ENCODE assay signal across 9 mouse cellular contexts in the genomic region with DNA sequence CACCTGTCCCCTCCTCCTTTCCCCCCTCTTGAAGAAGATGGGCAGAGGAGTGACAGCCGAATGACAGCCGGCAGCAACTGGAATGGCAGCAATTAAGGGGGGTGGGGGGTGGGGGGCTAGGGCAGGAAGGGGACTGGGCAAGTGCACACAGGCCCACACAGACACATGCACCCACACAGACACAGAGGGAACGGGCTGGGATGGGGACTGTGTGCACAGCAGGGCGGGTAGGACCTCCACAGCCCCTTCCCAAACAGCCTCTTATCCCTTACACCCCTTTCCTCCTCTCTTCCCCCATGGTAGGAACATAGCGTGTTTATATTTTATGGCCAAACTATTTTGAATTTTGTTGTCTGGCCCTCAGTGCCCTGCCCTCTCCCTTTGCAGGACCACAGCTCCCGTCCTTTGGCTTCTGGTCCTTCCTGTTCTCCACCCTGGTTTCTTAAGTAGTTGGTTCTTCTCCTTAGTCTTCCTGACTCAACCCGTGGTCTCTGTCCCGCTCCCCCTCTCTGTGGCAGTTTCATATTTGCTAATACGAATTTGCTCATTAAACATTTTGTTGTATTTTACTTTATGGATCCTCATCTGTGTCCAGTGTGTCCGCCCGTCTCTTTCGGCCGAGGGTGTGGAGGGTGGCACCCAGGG. TPM values are rescaled to one million over a fixed set of nuclear protein-coding genes. Genes with fewer than 3 reads are reported as not detected.
DNase-seq lines count a peak whose midpoint lies in the region; ATAC-seq and TF ChIP-seq lines count a peak whose summit lies in the region.
"Not testable (repeated sequence)": the region's sequence is repeated elsewhere in the genome, so short reads cannot be mapped to it uniquely, and the experiment has no call there.
"Had no signal": no experiment of that assay in that cellular context is flagged by ENCODE, and none has a peak within 500 bp of the region (broad histone marks: within the 10 kb centered on the region; RNA-seq: fewer than 3 reads in every experiment).

No protein-coding gene starts in this region.

- peak overlapping the region; percentile 82 for H3K4me2 ChIP-seq in embryonic facial prominence, embryonic 12.5 days (replicated peaks)
- H3K4me2 ChIP-seq in forebrain, postnatal 0 days (ENCODE audit: low read depth) = peak overlapping the region; percentile 80
- peak overlapping the region; percentile 92 for H3K4me2 ChIP-seq in hindbrain, embryonic 12.5 days (replicated peaks)
- peak overlapping the region; percentile 87 for H3K4me2 ChIP-seq in kidney, embryonic 16.5 days (replicated peaks; ENCODE audit: low read depth, low read length)
- H3K4me2 ChIP-seq in liver, embryonic 13.5 days = peak overlapping the region; percentile 84
- peak overlapping the region; percentile 60; the same call in 1 of the 2 replicates for H3K4me2 ChIP-seq in midbrain, embryonic 11.5 days

- peaks cover 71% of the 10 kb centered on the region for H3K36me3 ChIP-seq in E14TG2a.4 (ENCODE audit: insufficient read depth, low read length)
- H3K36me3 ChIP-seq in embryonic facial prominence, embryonic 12.5 days = peaks cover 50% of the 10 kb centered on the region
- H3K36me3 ChIP-seq in forebrain, postnatal 0 days (ENCODE audit: insufficient read depth) = peaks cover 36% of the 10 kb centered on the region
- H3K36me3 ChIP-seq in hindbrain, embryonic 12.5 days = peaks cover 53% of the 10 kb centered on the region
- H3K36me3 ChIP-seq in kidney, embryonic 16.5 days (ENCODE audit: insufficient read depth, low read length) = peaks cover 50% of the 10 kb centered on the region
- peaks cover 72% of the 10 kb centered on the region for H3K36me3 ChIP-seq in liver, embryonic 13.5 days
- H3K36me3 ChIP-seq in midbrain, embryonic 11.5 days (ENCODE audit: control insufficient read depth, insufficient read depth, low read length) = peaks cover 27% of the 10 kb centered on the region

- not testable (repeated sequence) for TF ChIP-seq POLR2A in olfactory bulb, adult 2 months (IDR thresholded peaks at IDR 0.05; ENCODE audit: insufficient read depth, low read depth, low read length)

- H3K9ac ChIP-seq in embryonic facial prominence, embryonic 12.5 days = peak overlapping the region; percentile 99
- peak overlapping the region; percentile 92; the same call in 1 of the 2 replicates for H3K9ac ChIP-seq in forebrain, postnatal 0 days
- H3K9ac ChIP-seq in hindbrain, embryonic 12.5 days = peak overlapping the region; percentile 97; the same call in 1 of the 2 replicates
- peak overlapping the region; percentile 58 for H3K9ac ChIP-seq in kidney, embryonic 16.5 days (replicated peaks; ENCODE audit: low read length)
- H3K9ac ChIP-seq in liver, embryonic 13.5 days = peak overlapping the region; percentile 98
- peak overlapping the region; percentile 96; the same call in 1 of the 2 replicates for H3K9ac ChIP-seq in midbrain, embryonic 11.5 days (ENCODE audit: low read length)

- WGBS in embryonic facial prominence, embryonic 12.5 days = 45% methylated on average over 11 of the region's 13 CpGs
- WGBS in forebrain, postnatal 0 days = 53% methylated on average over 9 of the region's 13 CpGs
- WGBS in hindbrain, embryonic 12.5 days = 51% methylated on average over 10 of the region's 13 CpGs
- 37% methylated on average over 9 of the region's 13 CpGs for WGBS in kidney, embryonic 16.5 days
- WGBS in liver, embryonic 13.5 days (ENCODE audit: insufficient replicate concordance) = 36% methylated on average over 9 of the region's 13 CpGs
- WGBS in midbrain, embryonic 11.5 days = 40% methylated on average over 8 of the region's 13 CpGs
- WGBS in olfactory bulb, adult 2 months = 49% methylated on average over 10 of the region's 13 CpGs

- DNase-seq in forebrain, postnatal 0 days; liver, embryonic 13.5 days; midbrain, embryonic 11.5 days (ENCODE audit: low spot score, missing footprints): not testable (repeated sequence)

- peak overlapping the region; percentile 98 for H3K4me3 ChIP-seq in E14TG2a.4 (replicated peaks; ENCODE audit: low read length)
- peak overlapping the region; percentile 98 for H3K4me3 ChIP-seq in embryonic facial prominence, embryonic 12.5 days
- peak overlapping the region; percentile 84 for H3K4me3 ChIP-seq in forebrain, postnatal 0 days (ENCODE audit: low read depth, low read length)
- H3K4me3 ChIP-seq in hindbrain, embryonic 12.5 days = peak overlapping the region; percentile 97
- H3K4me3 ChIP-seq in kidney, embryonic 16.5 days (ENCODE audit: low read length) = peak overlapping the region; percentile 84
- H3K4me3 ChIP-seq in liver, embryonic 13.5 days (replicated peaks) = peak overlapping the region; percentile 90
- H3K4me3 ChIP-seq in midbrain, embryonic 11.5 days (ENCODE audit: low read depth, low read length) = peak overlapping the region; percentile 98
- H3K4me3 ChIP-seq in olfactory bulb, adult 2 months (ENCODE audit: insufficient read depth, low read depth, low read length) = peak overlapping the region; percentile 94

- peak overlapping the region; percentile 94 for H3K27ac ChIP-seq in embryonic facial prominence, embryonic 12.5 days
- peak overlapping the region; percentile 76; the same call in 1 of the 2 replicates for H3K27ac ChIP-seq in forebrain, postnatal 0 days (ENCODE audit: low read depth, low read length)
- peak overlapping the region; percentile 90 for H3K27ac ChIP-seq in hindbrain, embryonic 12.5 days
- peak overlapping the region; percentile 95 for H3K27ac ChIP-seq in kidney, embryonic 16.5 days (ENCODE audit: low read length)
- peak overlapping the region; percentile 95 for H3K27ac ChIP-seq in liver, embryonic 13.5 days
- not testable (repeated sequence) for H3K27ac ChIP-seq in midbrain, embryonic 11.5 days (ENCODE audit: low read depth, low read length)
- H3K27ac ChIP-seq in olfactory bulb, adult 2 months (ENCODE audit: insufficient read depth, low read depth, low read length) = peak overlapping the region; percentile 47; the same call in 1 of the 2 replicates

- peak; percentile 37; the same call in 1 of the 2 replicates for ATAC-seq in embryonic facial prominence, embryonic 12.5 days (ENCODE audit: insufficient number of reproducible peaks, insufficient read depth, low FRiP score, low TSS enrichment)
- not testable (repeated sequence) for ATAC-seq in forebrain, postnatal 0 days; liver, embryonic 13.5 days (ENCODE audit: low read depth)
- ATAC-seq in hindbrain, embryonic 12.5 days (ENCODE audit: low FRiP score) = peak; percentile 51
- peak; percentile 43 for ATAC-seq in kidney, embryonic 16.5 days (ENCODE audit: low FRiP score, low TSS enrichment)
- ATAC-seq in midbrain, embryonic 11.5 days (ENCODE audit: low FRiP score) = peak; percentile 49

- peaks cover 68% of the 10 kb centered on the region for H3K4me1 ChIP-seq in E14TG2a.4 (replicated peaks; ENCODE audit: low read depth, low read length)
- H3K4me1 ChIP-seq in embryonic facial prominence, embryonic 12.5 days; forebrain, postnatal 0 days (ENCODE audit: insufficient read depth); kidney, embryonic 16.5 days (ENCODE audit: insufficient read depth, low read length): not testable (repeated sequence)
- peaks cover 19% of the 10 kb centered on the region for H3K4me1 ChIP-seq in hindbrain, embryonic 12.5 days
- H3K4me1 ChIP-seq in liver, embryonic 13.5 days (replicated peaks) = peaks cover 71% of the 10 kb centered on the region
- peaks cover 12% of the 10 kb centered on the region for H3K4me1 ChIP-seq in midbrain, embryonic 11.5 days (ENCODE audit: control insufficient read depth, insufficient read depth, low read length)
- peaks cover 15% of the 10 kb centered on the region; the same call in 1 of the 2 replicates for H3K4me1 ChIP-seq in olfactory bulb, adult 2 months (ENCODE audit: control insufficient read depth, insufficient read depth, low read length)

- TF ChIP-seq CTCF in E14TG2a.4 (conservative IDR thresholded peaks at IDR 0.05; ENCODE audit: low read length); forebrain, postnatal 0 days (IDR thresholded peaks at IDR 0.05; ENCODE audit: low read depth); olfactory bulb, adult 2 months (IDR thresholded peaks at IDR 0.05; ENCODE audit: insufficient read depth, low read depth, low read length): not testable (repeated sequence)

- H3K9me3 ChIP-seq in E14TG2a.4 (ENCODE audit: low read length); embryonic facial prominence, embryonic 12.5 days; forebrain, postnatal 0 days (ENCODE audit: low read length); hindbrain, embryonic 12.5 days (replicated peaks); kidney, embryonic 16.5 days (ENCODE audit: low read length); liver, embryonic 13.5 days (replicated peaks); midbrain, embryonic 11.5 days (ENCODE audit: control insufficient read depth, low read length): not testable (repeated sequence)

- not testable (repeated sequence) for H3K27me3 ChIP-seq in E14TG2a.4 (ENCODE audit: insufficient read depth, low read length); embryonic facial prominence, embryonic 12.5 days; forebrain, postnatal 0 days (ENCODE audit: insufficient read depth, low read length); hindbrain, embryonic 12.5 days; kidney, embryonic 16.5 days (ENCODE audit: insufficient read depth, low read length); liver, embryonic 13.5 days; midbrain, embryonic 11.5 days (ENCODE audit: control insufficient read depth, insufficient read depth, low read length)

RNA-seq across cellular contexts. Expression of a gene that starts 0.5 kb away (rescaled TPM):
- polyA plus RNA-seq in embryonic facial prominence, embryonic 12.5 days (2016; fragmentation: Nextera tagmentation; extraction: Ambion mirVana) = 66.0 and 67.2 TPM in 2 replicates
- total RNA-seq in forebrain, postnatal 0 days (2014; rRNA removed) = 341 and 347 TPM in 2 replicates
- 126 and 127 TPM in 2 replicates for polyA plus RNA-seq in forebrain, postnatal 0 days (2015; fragmentation: Nextera tagmentation; extraction: Ambion mirVana)
- 74.5 and 79.6 TPM in 2 replicates for polyA plus RNA-seq in hindbrain, embryonic 12.5 days (2016; fragmentation: Nextera tagmentation; extraction: Ambion mirVana)
- polyA plus RNA-seq in kidney, embryonic 16.5 days (2015; fragmentation: Nextera tagmentation; extraction: Ambion mirVana) = 64.9 and 66.6 TPM in 2 replicates
- polyA plus RNA-seq in liver, embryonic 13.5 days (2015; fragmentation: Nextera tagmentation; extraction: Ambion mirVana) = 45.6 and 48.2 TPM in 2 replicates
- polyA plus RNA-seq in midbrain, embryonic 11.5 days (2014; fragmentation: Nextera tagmentation; extraction: Ambion mirVana) = 47.8 and 56.2 TPM in 2 replicates
- not detected in 2 replicates for polyA plus RNA-seq in olfactory bulb, adult 2 months (2012; ENCODE audit: insufficient read depth, insufficient read length, low replicate concordance, missing spikeins)

RNA-seq across cellular contexts. Expression of a gene that starts 17.5 kb away (rescaled TPM):
- 159 and 161 TPM in 2 replicates for polyA plus RNA-seq in embryonic facial prominence, embryonic 12.5 days (2016; fragmentation: Nextera tagmentation; extraction: Ambion mirVana)
- 179 and 184 TPM in 2 replicates for total RNA-seq in forebrain, postnatal 0 days (2014; rRNA removed)
- polyA plus RNA-seq in forebrain, postnatal 0 days (2015; fragmentation: Nextera tagmentation; extraction: Ambion mirVana) = 92.7 and 101 TPM in 2 replicates
- polyA plus RNA-seq in hindbrain, embryonic 12.5 days (2016; fragmentation: Nextera tagmentation; extraction: Ambion mirVana) = 136 and 138 TPM in 2 replicates
- polyA plus RNA-seq in kidney, embryonic 16.5 days (2015; fragmentation: Nextera tagmentation; extraction: Ambion mirVana) = 136 and 139 TPM in 2 replicates
- 79.1 and 83.0 TPM in 2 replicates for polyA plus RNA-seq in liver, embryonic 13.5 days (2015; fragmentation: Nextera tagmentation; extraction: Ambion mirVana)
- polyA plus RNA-seq in midbrain, embryonic 11.5 days (2014; fragmentation: Nextera tagmentation; extraction: Ambion mirVana) = 151 and 159 TPM in 2 replicates
- 837 TPM in 1 of 2 replicates, not detected in the other for polyA plus RNA-seq in olfactory bulb, adult 2 months (2012; ENCODE audit: insufficient read depth, insufficient read length, low replicate concordance, missing spikeins)

RNA-seq across cellular contexts. Expression of a gene that starts 28.1 kb away (rescaled TPM):
- 36.4 and 41.8 TPM in 2 replicates for polyA plus RNA-seq in embryonic facial prominence, embryonic 12.5 days (2016; fragmentation: Nextera tagmentation; extraction: Ambion mirVana)
- total RNA-seq in forebrain, postnatal 0 days (2014; rRNA removed) = 26.2 and 42.1 TPM in 2 replicates
- 132 and 135 TPM in 2 replicates for polyA plus RNA-seq in forebrain, postnatal 0 days (2015; fragmentation: Nextera tagmentation; extraction: Ambion mirVana)
- polyA plus RNA-seq in hindbrain, embryonic 12.5 days (2016; fragmentation: Nextera tagmentation; extraction: Ambion mirVana) = 45.4 and 51.8 TPM in 2 replicates
- polyA plus RNA-seq in kidney, embryonic 16.5 days (2015; fragmentation: Nextera tagmentation; extraction: Ambion mirVana) = 35.0 and 44.0 TPM in 2 replicates
- polyA plus RNA-seq in liver, embryonic 13.5 days (2015; fragmentation: Nextera tagmentation; extraction: Ambion mirVana) = 2.2 and 2.7 TPM in 2 replicates
- polyA plus RNA-seq in midbrain, embryonic 11.5 days (2014; fragmentation: Nextera tagmentation; extraction: Ambion mirVana) = 34.1 and 47.6 TPM in 2 replicates
- not detected in 2 replicates for polyA plus RNA-seq in olfactory bulb, adult 2 months (2012; ENCODE audit: insufficient read depth, insufficient read length, low replicate concordance, missing spikeins)

RNA-seq across cellular contexts. Expression of a gene that starts 37.3 kb away (rescaled TPM):
- polyA plus RNA-seq in embryonic facial prominence, embryonic 12.5 days (2016; fragmentation: Nextera tagmentation; extraction: Ambion mirVana) = not detected in 2 replicates
- not detected in 2 replicates for total RNA-seq in forebrain, postnatal 0 days (2014; rRNA removed)
- polyA plus RNA-seq in forebrain, postnatal 0 days (2015; fragmentation: Nextera tagmentation; extraction: Ambion mirVana) = not detected in 2 replicates
- polyA plus RNA-seq in hindbrain, embryonic 12.5 days (2016; fragmentation: Nextera tagmentation; extraction: Ambion mirVana) = not detected in 2 replicates
- not detected in 2 replicates for polyA plus RNA-seq in kidney, embryonic 16.5 days (2015; fragmentation: Nextera tagmentation; extraction: Ambion mirVana)
- polyA plus RNA-seq in liver, embryonic 13.5 days (2015; fragmentation: Nextera tagmentation; extraction: Ambion mirVana) = not detected in 2 replicates
- not detected in 2 replicates for polyA plus RNA-seq in midbrain, embryonic 11.5 days (2014; fragmentation: Nextera tagmentation; extraction: Ambion mirVana)
- not detected in 2 replicates for polyA plus RNA-seq in olfactory bulb, adult 2 months (2012; ENCODE audit: insufficient read depth, insufficient read length, low replicate concordance, missing spikeins)
- total RNA-seq: left cerebral cortex, postnatal 36 days had no signal

RNA-seq across cellular contexts. Expression of a gene that starts 41.2 kb away (rescaled TPM):
- 5.4 and 5.7 TPM in 2 replicates for polyA plus RNA-seq in embryonic facial prominence, embryonic 12.5 days (2016; fragmentation: Nextera tagmentation; extraction: Ambion mirVana)
- total RNA-seq in forebrain, postnatal 0 days (2014; rRNA removed) = 5.2 and 5.6 TPM in 2 replicates
- polyA plus RNA-seq in forebrain, postnatal 0 days (2015; fragmentation: Nextera tagmentation; extraction: Ambion mirVana) = 4.1 and 5.0 TPM in 2 replicates
- 6.1 and 6.9 TPM in 2 replicates for polyA plus RNA-seq in hindbrain, embryonic 12.5 days (2016; fragmentation: Nextera tagmentation; extraction: Ambion mirVana)
- polyA plus RNA-seq in kidney, embryonic 16.5 days (2015; fragmentation: Nextera tagmentation; extraction: Ambion mirVana) = 8.1 and 8.2 TPM in 2 replicates
- polyA plus RNA-seq in liver, embryonic 13.5 days (2015; fragmentation: Nextera tagmentation; extraction: Ambion mirVana) = 0.93 and 1.4 TPM in 2 replicates
- 3.3 and 3.6 TPM in 2 replicates for polyA plus RNA-seq in midbrain, embryonic 11.5 days (2014; fragmentation: Nextera tagmentation; extraction: Ambion mirVana)
- not detected in 2 replicates for polyA plus RNA-seq in olfactory bulb, adult 2 months (2012; ENCODE audit: insufficient read depth, insufficient read length, low replicate concordance, missing spikeins)
